Comparison of ENCODE assay signal across 24 mouse cellular contexts in the genomic region with DNA sequence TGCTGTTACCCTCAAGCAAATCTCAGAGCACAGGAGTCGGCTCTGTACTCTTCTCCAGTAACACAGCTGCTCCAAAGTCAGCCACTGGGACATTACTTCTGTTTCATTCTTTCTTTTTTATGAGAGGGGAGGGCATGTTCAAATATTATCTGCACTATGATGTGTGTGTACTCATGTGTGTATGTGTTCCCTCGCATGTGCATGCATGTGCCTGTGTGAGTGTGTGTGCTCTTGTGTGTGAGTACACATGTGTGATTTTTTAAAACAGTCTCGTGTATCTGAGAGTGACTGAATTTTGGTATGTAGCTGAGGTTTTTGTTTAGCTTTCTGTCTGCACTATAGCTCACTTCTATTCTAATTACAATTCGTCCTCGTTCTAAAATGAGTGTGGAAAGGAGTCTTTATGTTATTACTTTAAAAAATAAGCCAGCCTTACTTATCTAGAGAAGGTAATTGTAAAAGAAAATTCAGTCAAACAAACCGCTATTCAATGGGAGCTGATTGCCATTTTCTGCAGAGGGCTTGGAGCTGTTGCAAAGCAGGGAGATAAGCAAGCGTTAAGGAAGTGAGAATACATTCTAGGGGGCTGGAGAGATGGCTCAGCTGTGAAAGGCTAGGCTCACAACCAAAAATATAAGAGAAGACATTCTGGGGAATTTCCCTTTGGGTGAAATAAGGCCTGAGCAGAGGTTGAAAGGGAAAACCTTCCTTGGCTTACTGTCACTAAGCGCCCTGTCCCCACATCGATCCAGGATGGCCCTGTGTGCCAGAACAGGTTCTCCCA. TPM values are rescaled to one million over a fixed set of nuclear protein-coding genes. Genes with fewer than 3 reads are reported as not detected.
DNase-seq lines count a peak whose midpoint lies in the region; ATAC-seq and TF ChIP-seq lines count a peak whose summit lies in the region.
"Had no signal": no experiment of that assay in that cellular context is flagged by ENCODE, and none has a peak within 500 bp of the region (broad histone marks: within the 10 kb centered on the region; RNA-seq: fewer than 3 reads in every experiment).

No protein-coding gene starts in this region.

- H3K79me2 ChIP-seq in MEL (ENCODE audit: control insufficient read depth, insufficient read depth, low read length, poor library complexity) = no peaks in the 10 kb centered on the region

- H3K36me3 ChIP-seq in heart, embryonic 16.5 days (ENCODE audit: control insufficient read depth, insufficient read depth) = no peaks in the 10 kb centered on the region
- no peaks in the 10 kb centered on the region for H3K36me3 ChIP-seq in heart, embryonic 11.5 days (ENCODE audit: control insufficient read depth, insufficient read depth, low read length)
- no peaks in the 10 kb centered on the region for H3K36me3 ChIP-seq in lung, embryonic 15.5 days
- no peaks in the 10 kb centered on the region for H3K36me3 ChIP-seq in MEL (ENCODE audit: control insufficient read depth in 1 of 2, insufficient read depth in 2 of 2, low read length in 2 of 2)
- H3K36me3 ChIP-seq: embryonic facial prominence, embryonic 13.5 days; forebrain, embryonic 12.5 days; G1E; hindbrain, embryonic 13.5 days had no signal

- no peak for TF ChIP-seq EP300 in MEL (IDR thresholded peaks at IDR 0.05; ENCODE audit: low read depth in 1 of 2, low read length in 2 of 2)

- 42% methylated on average over 9 of the region's 9 CpGs for WGBS in heart, embryonic 16.5 days
- 44% methylated on average over 9 of the region's 9 CpGs for WGBS in heart, embryonic 11.5 days (ENCODE audit: insufficient replicate concordance)
- WGBS in lung, embryonic 15.5 days = 29% methylated on average over 9 of the region's 9 CpGs

- TF ChIP-seq RAD21 in MEL (IDR thresholded peaks at IDR 0.05; ENCODE audit: low read depth, low read length) = no peak

- no peak for ATAC-seq in heart, embryonic 16.5 days (replicated peaks; ENCODE audit: extremely low read depth, insufficient read depth, low FRiP score)
- ATAC-seq in heart, embryonic 11.5 days (replicated peaks; ENCODE audit: insufficient number of reproducible peaks, low FRiP score, low TSS enrichment) = no peak
- peak; percentile 79; the same call in 1 of the 2 replicates for ATAC-seq in lung, embryonic 15.5 days (ENCODE audit: borderline replicate concordance, extremely low read depth, low FRiP score, low TSS enrichment)
- ATAC-seq: forebrain, embryonic 16.5 days; hindbrain, postnatal 0 days had no signal

- no peak for TF ChIP-seq POLR2A in MEL (IDR thresholded peaks at IDR 0.05; ENCODE audit: control insufficient read depth in 1 of 2, insufficient read depth in 1 of 2, low read depth in 1 of 2, low read length in 2 of 2, poor library complexity in 1 of 2)

- H3K4me2 ChIP-seq in heart, embryonic 16.5 days (ENCODE audit: low read depth, low read length) = no peak overlapping the region
- no peak overlapping the region for H3K4me2 ChIP-seq in heart, embryonic 11.5 days
- H3K4me2 ChIP-seq in lung, embryonic 15.5 days = no peak overlapping the region
- H3K4me2 ChIP-seq: embryonic facial prominence, embryonic 13.5 days; forebrain, embryonic 12.5 days; hindbrain, embryonic 13.5 days had no signal

- H3K4me1 ChIP-seq in heart, embryonic 16.5 days (ENCODE audit: control insufficient read depth, insufficient read depth, low read length) = no peaks in the 10 kb centered on the region; the same call in 1 of the 2 replicates
- 0 out of 2 replicates have a peak, but pooled peaks cover 4% of the 10 kb centered on the region for H3K4me1 ChIP-seq in heart, embryonic 11.5 days (ENCODE audit: control insufficient read depth, insufficient read depth, low read length)
- H3K4me1 ChIP-seq in lung, embryonic 15.5 days = peaks cover 15% of the 10 kb centered on the region
- no peaks in the 10 kb centered on the region for H3K4me1 ChIP-seq in MEL (ENCODE audit: control insufficient read depth in 1 of 2, insufficient read depth in 2 of 2, low read length in 2 of 2)
- H3K4me1 ChIP-seq: embryonic facial prominence, embryonic 13.5 days; forebrain, embryonic 12.5 days; hindbrain, embryonic 13.5 days had no signal

- peak overlapping the region; percentile 23 for H3K27ac ChIP-seq in heart, embryonic 16.5 days (ENCODE audit: low read length)
- H3K27ac ChIP-seq in heart, embryonic 11.5 days (ENCODE audit: low read depth, low read length) = no peak overlapping the region
- peak overlapping the region; percentile 63 for H3K27ac ChIP-seq in lung, embryonic 15.5 days
- no peak overlapping the region for H3K27ac ChIP-seq in MEL (ENCODE audit: control insufficient read depth, low read depth, low read length)
- H3K27ac ChIP-seq: embryonic facial prominence, embryonic 13.5 days; forebrain, embryonic 12.5 days; hindbrain, embryonic 13.5 days; hindbrain, postnatal 0 days had no signal

- DNase-seq in lung, postnatal 4 days = no peak
- DNase-seq in A20 (ENCODE audit: low read depth, low spot score) (peak; percentile 35), MEL (ENCODE audit: low read depth, low spot score) (peak; percentile 14)
- DNase-seq in adrenal gland, adult (ENCODE audit: inconsistent age in 2 of 2, low spot score in 1 of 2) = no peak
- DNase-seq: cerebellum, adult 18-20 months; cerebellum, adult 9-11 months; cerebellum, postnatal 36 days; gastrocnemius, postnatal 14 days had no signal

- TF ChIP-seq CTCF in MEL (IDR thresholded peaks at IDR 0.05 in 2 of 3, conservative IDR thresholded peaks at IDR 0.05 in 1 of 3; ENCODE audit: control insufficient read depth in 1 of 3, insufficient read depth in 1 of 3, low read depth in 2 of 3, low read length in 3 of 3, poor library complexity in 1 of 3, severe bottlenecking in 1 of 3) = no peak

- no peaks in the 10 kb centered on the region for H3K27me3 ChIP-seq in heart, embryonic 16.5 days (ENCODE audit: control insufficient read depth, insufficient read depth, low read length)
- H3K27me3 ChIP-seq in heart, embryonic 11.5 days (ENCODE audit: control insufficient read depth, insufficient read depth, low read length) = no peaks in the 10 kb centered on the region
- H3K27me3 ChIP-seq in lung, embryonic 15.5 days = no peaks in the 10 kb centered on the region
- peaks cover 35 to 49% of the 10 kb centered on the region in 2 experiments for H3K27me3 ChIP-seq in MEL (ENCODE audit: control insufficient read depth in 1 of 2, insufficient read depth in 2 of 2, low read length in 2 of 2)
- H3K27me3 ChIP-seq: embryonic facial prominence, embryonic 13.5 days; forebrain, embryonic 12.5 days; hindbrain, embryonic 13.5 days had no signal

- H3K4me3 ChIP-seq in heart, embryonic 16.5 days (ENCODE audit: low read length) = no peak overlapping the region
- no peak overlapping the region for H3K4me3 ChIP-seq in heart, embryonic 11.5 days (ENCODE audit: low read depth, low read length)
- no peak overlapping the region for H3K4me3 ChIP-seq in lung, embryonic 15.5 days
- H3K4me3 ChIP-seq in MEL (ENCODE audit: control insufficient read depth in 1 of 2, insufficient read depth in 1 of 2, low read depth in 2 of 2, low read length in 2 of 2) = no peak overlapping the region
- H3K4me3 ChIP-seq: embryonic facial prominence, embryonic 13.5 days; forebrain, embryonic 12.5 days; hindbrain, embryonic 13.5 days had no signal

- no peak overlapping the region for H3K9ac ChIP-seq in heart, embryonic 16.5 days (ENCODE audit: low read length)
- no peak overlapping the region for H3K9ac ChIP-seq in heart, embryonic 11.5 days (ENCODE audit: low read depth, low read length)
- no peak overlapping the region for H3K9ac ChIP-seq in lung, embryonic 15.5 days
- no peak overlapping the region for H3K9ac ChIP-seq in MEL (ENCODE audit: control insufficient read depth, low read depth, low read length, poor library complexity, severe bottlenecking)
- H3K9ac ChIP-seq: embryonic facial prominence, embryonic 13.5 days; forebrain, embryonic 12.5 days; hindbrain, embryonic 13.5 days had no signal

- H3K9me3 ChIP-seq in heart, embryonic 16.5 days (replicated peaks; ENCODE audit: control insufficient read depth, low read length) = no peaks in the 10 kb centered on the region
- no peaks in the 10 kb centered on the region for H3K9me3 ChIP-seq in heart, embryonic 11.5 days (replicated peaks; ENCODE audit: control insufficient read depth, low read length)
- no peaks in the 10 kb centered on the region for H3K9me3 ChIP-seq in lung, embryonic 15.5 days
- no peaks in the 10 kb centered on the region for H3K9me3 ChIP-seq in MEL (replicated peaks; ENCODE audit: insufficient read depth, low read length)
- H3K9me3 ChIP-seq: embryonic facial prominence, embryonic 13.5 days; forebrain, embryonic 12.5 days; hindbrain, embryonic 13.5 days had no signal

TF ChIP-seq in MEL, 35 proteins besides CTCF, POLR2A, EP300 and RAD21:
- TF ChIP-seq CHD2 (IDR thresholded peaks at IDR 0.05; ENCODE audit: low read length) = no peak
- no peak for TF ChIP-seq MAX (IDR thresholded peaks at IDR 0.05; ENCODE audit: low read length)
- TF ChIP-seq MYB (IDR thresholded peaks at IDR 0.05; ENCODE audit: low read depth, low read length) = no peak
- TF ChIP-seq MEF2A (IDR thresholded peaks at IDR 0.05; ENCODE audit: extremely low read depth, insufficient replicate concordance, low read depth, low read length, poor library complexity, severe bottlenecking) = no peak
- TF ChIP-seq USF2 (IDR thresholded peaks at IDR 0.05; ENCODE audit: borderline replicate concordance in 1 of 2, insufficient read depth in 1 of 2, low read depth in 1 of 2, low read length in 2 of 2) = no peak
- TF ChIP-seq CHD1 (IDR thresholded peaks at IDR 0.05; ENCODE audit: low read depth, low read length) = no peak
- no peak for TF ChIP-seq MAFK (IDR thresholded peaks at IDR 0.05; ENCODE audit: borderline replicate concordance, low read depth, low read length)
- no peak for TF ChIP-seq ETS1 (IDR thresholded peaks at IDR 0.05; ENCODE audit: low read depth, low read length)

RNA-seq across cellular contexts. Expression of gene Foxi1, which starts 13.5 kb away (rescaled TPM):
- polyA plus RNA-seq in heart, embryonic 16.5 days (2015; fragmentation: Nextera tagmentation; extraction: Ambion mirVana) = 0.05 and 0.06 TPM in 2 replicates
- not detected in 2 replicates for polyA plus RNA-seq in heart, embryonic 11.5 days (2014; fragmentation: Nextera tagmentation; extraction: Ambion mirVana)
- polyA plus RNA-seq in lung, embryonic 15.5 days (2015; fragmentation: Nextera tagmentation; extraction: Ambion mirVana) = not detected in 2 replicates
- not detected in 2 replicates for total RNA-seq in MEL (2012; rRNA removed)
- polyA plus RNA-seq in MEL (2012; ENCODE audit: insufficient read depth in 1 of 2, insufficient read length in 2 of 2, low read depth in 1 of 2, low replicate concordance in 2 of 2, missing spikeins in 1 of 2) = not detected
- total RNA-seq: adrenal gland, adult 18-20 months; adrenal gland, postnatal 14 days; G1E; gastrocnemius, adult 18-20 months; gastrocnemius, postnatal 14 days; heart, adult 8-10 months; heart, postnatal 10 days; hematopoietic stem cell, adult 5-6 weeks; hindbrain, postnatal 0 days had no signal
- polyA plus RNA-seq: embryonic facial prominence, embryonic 13.5 days; forebrain, embryonic 12.5 days; forebrain, embryonic 16.5 days; G1E; hindbrain, embryonic 13.5 days; hindbrain, postnatal 0 days; intestine, embryonic 14.5 days had no signal

Comparison
In these comparisons a context has a peak if more than half of its experiments do, and no peak if none do; other contexts are left out.
1. H3K27ac ChIP-seq: peak in heart, embryonic 16.5 days (single experiment) and lung, embryonic 15.5 days (single experiment); none in heart, embryonic 11.5 days (single experiment) and MEL (single experiment).
2. DNase-seq: peak in A20 (single experiment) and MEL (single experiment); none in lung, postnatal 4 days (0 of 2) and adrenal gland, adult (0 of 2).